Mouse (Mus musculus) megakaryocyte, adult 5-6 weeks (primary cell): ENCODE data around the gene Cant1. TPM values are rescaled to one million over a fixed set of nuclear protein-coding genes. Genes with fewer than 3 reads are reported as not detected.
"Not testable (repeated sequence)": the region's sequence is repeated elsewhere in the genome, so short reads cannot be mapped to it uniquely, and the experiment has no call there.

Experiments
- ATAC-seq: 2 replicates; pipeline ENCODE4 v1.8.0; 2016; ENCODE audit warnings: mild to moderate bottlenecking, inconsistent platforms; ENCODE audit not compliant: poor library complexity, severe bottlenecking
- total RNA-seq, 2 experiments: library from RNA; stranded (forward) in 1 of 2; stranded (reverse) in 1 of 2; fragments of 153-499, 151-499 nt in 1 of 2; fragments of 221-1000, 200-1000 nt in 1 of 2; gene quantifications; 2 replicates each; pipeline versions ENCODE4 v1.2.3 to v1.2.4; 2015 to 2017

The Cant1 gene
- total RNA-seq, 2 experiments from 2014 or later = 16.9 to 18.9 TPM

DNA sequence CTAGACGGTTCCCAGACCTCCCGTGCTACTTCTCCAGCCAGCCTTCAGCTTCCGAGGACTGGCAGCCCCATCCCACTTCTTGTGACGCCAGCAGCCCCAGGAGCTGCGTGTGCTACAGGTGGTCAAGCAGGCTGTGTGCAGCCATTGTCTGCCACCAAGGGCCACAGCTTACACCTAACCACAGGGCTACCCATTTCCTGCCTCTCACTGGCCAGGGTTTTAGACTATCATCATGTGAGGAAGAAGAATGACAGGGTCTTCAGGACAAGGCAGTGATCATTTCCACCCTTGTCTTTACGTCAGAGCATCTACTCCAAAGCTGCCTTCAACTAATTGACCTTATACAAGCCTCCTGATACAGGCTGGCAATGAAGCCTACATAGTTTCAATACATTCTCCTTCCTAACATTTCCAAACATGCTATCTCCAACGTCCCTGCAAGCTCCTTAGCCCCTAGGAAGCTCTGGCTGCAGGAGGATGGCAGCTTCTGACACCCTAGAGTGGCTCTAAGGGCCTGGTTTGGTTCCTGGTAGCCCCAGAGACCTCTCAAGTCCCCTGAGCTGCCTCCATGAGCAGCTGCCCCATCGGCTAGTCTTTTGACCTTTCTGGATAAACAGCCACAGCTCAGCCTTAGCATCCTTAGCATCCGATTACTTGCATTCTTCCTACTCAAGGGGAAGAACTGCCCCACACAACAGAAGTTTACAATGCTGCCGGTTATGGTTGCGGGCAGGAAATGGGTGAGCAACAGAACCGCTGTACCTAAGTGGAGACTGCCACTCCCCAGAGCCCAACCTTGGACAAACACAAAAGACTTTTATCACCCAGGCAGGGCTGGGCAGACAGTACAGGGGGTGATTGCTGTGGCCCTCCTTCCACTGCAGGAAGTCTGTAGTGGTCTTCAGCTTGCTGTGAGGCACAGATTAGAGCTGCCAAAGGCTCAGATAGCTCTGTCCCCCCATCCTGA, 9.5 kb downstream of the Cant1 start:
- ATAC-seq = no peak

DNA sequence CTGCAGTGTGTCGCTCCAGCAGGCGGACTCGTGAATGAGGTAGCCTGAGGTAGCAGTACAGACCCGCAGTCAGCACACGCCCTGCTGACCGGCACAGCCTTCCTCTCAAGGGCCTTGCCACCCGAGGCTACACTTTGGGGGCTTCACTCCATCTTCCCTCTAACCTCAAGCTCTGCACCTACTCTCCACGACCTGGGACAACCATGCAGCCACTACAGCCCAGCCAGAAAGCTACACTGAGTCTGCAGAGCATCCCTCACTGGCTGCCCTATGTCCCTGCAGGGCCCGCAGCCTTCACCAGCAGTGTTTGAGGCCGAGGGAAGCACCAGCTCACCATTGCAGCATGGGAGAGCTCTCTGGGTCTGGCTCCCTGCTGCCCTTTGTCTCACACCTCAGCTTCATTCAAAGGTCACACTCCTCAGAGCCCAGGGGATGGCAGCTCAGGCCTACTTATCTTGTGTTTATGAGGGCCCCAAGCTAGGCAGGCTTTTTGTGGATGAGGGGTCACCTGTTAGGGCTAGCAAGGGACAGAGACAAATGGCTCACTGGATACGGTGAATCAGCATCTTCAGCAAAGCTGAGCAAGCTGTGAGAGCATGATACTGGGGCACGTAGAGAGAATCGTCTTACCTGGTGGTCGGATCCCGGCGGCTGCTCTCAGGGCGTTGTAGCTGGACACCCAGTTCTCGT, 10.7 kb downstream of the Cant1 start:
- no peak for ATAC-seq

DNA sequence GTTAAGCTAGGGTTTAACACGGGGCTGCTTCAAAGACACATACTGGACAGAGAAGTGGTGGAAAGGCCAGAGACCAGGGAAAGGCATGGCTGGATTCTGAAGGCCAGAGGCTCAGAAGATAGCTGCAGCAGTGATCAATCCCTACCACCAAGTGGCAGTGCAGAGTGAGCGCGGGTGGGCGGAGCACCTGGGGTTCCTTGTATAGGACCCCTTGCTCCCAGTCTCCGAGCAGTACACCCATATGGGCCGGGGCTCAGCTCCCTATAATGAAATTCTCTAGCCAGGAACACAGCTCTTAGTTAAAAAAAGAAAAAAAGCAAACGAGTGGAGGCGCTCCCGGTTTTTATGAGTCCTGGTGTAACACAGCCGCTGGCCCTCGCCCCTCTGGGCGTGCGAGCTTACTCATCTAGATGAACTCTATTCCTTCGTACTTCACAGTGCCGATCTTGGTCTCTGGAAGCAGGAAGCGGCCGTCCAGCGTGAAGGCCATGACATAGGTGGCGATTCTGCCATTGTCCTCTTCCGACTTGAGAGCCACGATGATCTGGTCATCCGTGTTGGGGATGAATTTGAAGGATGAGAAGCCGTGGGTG, 11.5 kb downstream of the Cant1 start:
- no peak for ATAC-seq

DNA sequence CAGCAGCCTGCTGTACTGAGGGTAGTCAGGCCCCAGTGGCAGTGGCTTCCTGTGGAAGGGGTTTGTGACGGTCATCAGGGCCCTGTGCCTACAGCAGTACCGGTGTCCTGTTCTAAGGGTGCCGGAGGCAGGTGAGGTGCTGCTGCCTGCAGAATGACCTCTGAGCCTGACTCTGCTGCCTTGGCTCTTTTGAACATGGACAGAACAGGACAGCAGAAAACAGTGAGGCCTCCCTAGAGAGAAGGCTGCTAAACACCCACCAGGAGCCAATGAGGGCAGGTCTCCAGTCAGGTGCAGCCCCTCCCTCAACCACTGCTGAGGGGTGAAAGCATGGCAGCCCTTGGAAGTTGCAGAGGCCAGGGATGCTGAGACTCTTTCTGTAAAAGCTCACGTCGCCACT, 12.4 kb downstream of the Cant1 start:
- ATAC-seq = no peak

DNA sequence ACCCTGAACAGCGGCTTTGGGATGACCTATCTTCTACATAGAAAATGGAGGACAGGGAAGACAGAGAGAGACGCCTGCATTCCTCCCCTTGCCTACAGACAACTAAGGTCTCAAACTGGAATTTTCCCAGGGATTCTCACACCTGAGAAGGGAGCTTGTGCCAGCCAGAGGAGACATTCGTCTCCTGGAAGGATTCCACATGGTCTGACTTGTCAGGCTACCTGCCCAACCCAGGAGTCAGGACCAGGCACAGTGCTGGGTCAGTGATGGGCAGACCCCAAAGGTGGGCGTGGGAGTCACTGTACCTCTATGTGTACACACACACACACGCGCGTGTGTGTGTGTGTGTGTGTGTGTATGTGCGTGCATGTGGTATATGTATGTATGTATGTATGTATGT, 13.6 kb downstream of the Cant1 start:
- no peak for ATAC-seq

DNA sequence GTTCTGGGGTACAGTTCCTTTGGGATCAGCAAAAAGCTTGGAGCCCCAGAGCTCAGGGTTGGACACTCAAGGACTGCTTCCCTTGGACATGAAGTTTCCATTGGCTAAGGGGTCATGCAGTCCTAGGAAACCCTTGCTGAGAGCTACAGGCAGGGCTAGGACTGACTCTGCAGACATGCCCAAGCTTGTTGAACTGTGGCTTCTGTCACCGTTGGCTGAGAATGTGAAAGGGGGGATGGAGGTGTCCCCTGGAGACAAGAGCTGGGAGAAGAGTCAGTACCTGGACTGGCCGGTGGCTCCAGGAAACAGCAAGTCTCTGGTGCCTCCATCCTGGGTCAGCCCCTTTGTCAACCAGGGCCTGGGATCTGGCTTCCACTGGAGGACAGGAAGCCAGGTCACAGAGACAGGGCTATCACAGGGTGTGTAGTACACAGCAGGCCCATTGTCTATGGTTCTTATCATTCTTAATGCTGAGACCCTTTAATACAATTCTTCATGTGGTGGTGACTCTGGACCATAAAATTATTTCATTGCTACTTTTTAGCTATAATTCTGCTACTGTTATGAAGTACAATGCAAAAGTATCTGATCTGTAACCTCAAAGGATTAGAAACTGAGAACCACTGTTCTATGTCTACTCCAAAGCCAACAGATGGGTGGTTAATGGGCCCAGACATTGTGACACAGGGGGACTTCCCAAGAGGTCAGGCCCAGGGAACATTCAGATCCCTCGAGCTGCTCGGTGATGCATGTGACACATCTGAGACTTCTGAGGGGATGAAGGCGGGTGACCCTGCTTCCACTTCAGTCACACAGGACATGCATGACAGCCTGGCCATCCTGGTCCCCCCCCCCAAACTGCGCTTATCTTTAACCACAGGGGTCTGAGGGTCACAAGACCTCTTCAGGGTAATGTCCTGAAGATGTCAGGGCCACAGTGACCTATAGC, 14.7 kb downstream of the Cant1 start:
- no peak for ATAC-seq

DNA sequence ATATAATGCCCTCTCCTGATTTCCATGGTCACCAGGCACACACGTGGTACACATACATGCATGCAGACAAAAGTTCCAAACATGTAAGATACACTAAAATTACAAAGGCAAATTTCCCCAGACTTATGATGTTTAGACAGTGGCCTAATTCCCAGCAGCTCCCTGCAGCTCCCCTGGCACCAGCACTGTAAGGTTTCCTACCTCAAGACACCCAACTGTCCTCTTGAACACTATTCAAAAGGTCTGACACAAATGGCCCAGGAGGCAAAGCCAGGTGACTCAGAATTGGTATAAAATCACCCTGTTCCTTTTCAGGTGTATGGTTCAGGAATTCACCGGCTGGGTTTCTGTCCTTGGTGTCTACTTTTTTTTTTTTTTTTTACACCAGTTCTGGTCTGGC, 15.7 kb downstream of the Cant1 start:
- ATAC-seq = no peak

DNA sequence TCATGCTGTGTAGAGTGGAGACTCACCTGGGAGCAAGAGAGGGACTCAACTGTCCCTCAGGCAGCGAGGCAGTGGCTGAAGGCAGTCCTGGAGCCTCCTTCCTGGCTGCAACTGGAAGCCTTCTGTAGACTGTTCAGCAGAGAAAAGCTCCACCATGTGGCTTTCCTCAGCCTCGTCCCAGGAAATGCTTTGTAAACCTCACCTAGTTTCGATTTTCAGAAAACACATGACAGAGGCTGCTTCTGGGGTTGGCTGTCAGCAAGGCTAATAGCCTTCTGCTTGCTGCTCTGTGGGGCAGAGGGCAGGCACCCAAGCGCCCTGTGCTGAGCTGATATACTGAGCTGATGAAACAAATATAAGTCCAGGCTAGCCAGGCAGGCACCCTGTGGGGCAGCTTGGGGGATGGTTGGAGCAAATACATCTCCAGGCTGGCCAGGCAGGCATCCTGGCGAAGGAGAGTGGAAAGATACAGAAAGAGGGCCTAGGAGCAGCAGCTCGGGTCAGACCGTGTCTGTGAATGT, 17.1 kb downstream of the Cant1 start, which contains the start of gene Lgals3bp:
Lgals3bp (minus strand) TSS at position 333 of the 521 bp plus-strand sequence.
- peak; percentile 75 for ATAC-seq

DNA sequence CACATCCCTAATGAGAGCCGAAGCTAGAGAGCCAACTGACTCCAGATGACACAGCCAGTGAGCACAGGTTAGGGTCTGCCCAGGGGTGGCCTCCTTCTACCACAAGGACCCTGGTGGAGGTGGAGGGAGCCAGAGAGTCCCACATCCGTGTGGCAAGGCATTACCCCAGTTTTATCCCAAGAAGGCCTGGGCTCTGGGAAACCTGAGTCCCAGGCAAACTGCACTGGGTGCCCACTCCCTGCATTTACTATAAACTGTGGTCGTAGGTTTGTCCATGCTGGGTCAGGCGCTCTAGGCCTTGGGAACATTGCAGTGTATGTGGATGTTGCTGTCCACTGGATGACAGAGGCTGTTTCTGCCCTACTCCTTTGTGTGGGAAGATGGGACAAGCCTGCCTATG, 17.7 kb downstream of the Cant1 start:
- ATAC-seq = no peak

DNA sequence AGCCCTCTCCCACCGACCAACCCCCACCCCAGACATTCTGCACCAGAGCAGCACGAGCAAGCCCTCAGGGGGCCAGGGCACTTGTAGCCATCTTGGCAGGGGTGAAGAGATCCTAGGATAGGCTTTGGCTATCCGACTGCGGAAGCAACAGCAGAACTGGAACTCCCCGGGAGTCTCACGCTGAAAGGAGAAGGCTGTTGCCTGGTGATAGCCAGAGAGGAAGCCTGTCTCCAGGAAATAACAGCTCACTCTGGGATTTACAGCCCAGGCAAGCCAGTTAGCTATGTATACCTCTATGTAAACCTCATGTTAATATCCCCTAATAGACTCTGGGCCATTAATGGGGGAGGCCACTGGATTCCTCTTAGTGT, 18.3 kb downstream of the Cant1 start:
- peak; percentile 25; the same call in 1 of the 2 replicates for ATAC-seq

DNA sequence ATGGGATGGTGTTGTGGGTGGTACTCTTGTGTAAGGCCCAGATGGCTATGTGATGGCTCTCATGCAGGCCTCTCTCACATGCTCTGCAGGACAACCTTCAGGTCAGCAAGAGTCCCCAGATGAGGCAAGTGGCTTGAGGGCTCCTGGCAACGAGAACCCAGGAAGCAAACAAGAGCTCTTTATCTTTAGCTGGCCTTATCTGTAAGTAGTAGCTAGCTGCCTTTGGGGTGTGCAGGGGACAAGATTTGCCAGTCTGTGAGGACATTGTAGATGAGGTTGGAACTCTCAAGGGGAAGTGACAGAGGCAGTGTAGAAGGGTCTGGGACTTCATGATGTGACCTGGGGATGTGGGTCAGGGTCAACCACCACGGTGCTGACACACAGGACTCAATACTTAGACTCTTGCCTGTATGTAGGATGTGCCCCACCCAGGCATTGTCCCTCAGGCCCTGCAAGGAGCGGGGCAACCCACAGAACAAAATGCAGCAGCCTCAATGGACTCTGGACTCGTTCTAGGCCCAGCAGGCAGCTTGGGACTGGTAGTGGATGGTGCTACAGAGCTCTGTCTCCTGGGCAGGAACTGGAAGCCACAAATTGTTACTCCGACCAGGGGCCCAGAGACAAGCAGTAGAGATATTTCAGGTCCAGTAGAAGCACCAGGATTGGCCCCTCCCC, 18.9 kb downstream of the Cant1 start:
- ATAC-seq = peak; percentile 24; the same call in 1 of the 2 replicates

DNA sequence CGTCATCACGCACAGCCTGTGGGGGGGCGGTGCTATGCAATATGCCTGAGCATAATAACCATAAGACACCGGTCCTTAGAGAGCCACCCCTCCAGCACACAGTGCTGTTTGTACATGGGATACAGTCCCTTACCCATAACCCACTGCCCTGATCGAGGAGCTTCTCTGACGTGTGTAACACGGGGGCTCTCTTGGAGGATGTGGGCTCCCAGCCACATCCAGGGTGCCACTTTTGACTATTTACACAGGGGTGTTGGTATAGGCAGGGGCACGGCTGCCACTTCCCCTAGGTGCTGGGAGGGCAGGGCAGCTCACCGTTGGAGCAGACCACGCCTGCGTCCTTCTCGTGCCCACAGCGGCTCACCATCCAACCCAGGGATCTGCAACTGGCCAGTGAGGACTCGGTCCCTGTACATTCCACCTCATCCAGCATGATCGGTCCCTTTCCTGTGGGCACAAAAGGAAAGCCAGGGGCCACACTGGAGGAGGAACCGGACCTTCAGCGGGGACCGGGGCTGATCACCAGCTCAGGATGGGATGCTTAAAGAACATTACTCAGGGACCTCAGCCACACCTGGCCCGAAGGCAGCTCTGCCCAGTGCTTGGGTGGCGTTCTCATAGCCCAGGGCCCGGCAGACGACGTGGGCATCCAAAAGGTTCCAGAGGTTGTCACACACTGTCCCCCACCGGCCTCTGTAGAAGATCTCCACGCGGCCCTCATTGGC, 20.9 kb downstream of the Cant1 start:
- no peak for ATAC-seq

DNA sequence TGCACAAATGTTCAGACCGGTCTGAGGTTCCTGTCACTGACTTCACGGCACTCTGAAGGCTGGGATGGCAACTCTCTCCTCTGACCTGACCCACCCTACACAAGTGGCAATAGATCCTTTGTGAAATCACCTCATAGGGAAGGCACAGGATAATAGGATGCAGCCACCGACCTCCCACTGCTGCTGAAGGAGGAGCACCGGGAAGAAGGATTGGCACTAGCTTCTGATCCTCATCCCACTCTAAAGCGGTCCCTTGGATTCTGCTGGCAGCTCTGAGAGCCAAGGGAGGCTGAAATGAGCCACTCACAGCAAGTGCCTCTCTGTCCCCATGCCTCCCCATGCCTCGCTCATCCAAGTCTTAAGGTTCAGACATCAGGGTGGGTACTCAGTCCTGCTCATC, 24.3 kb downstream of the Cant1 start:
- ATAC-seq = no peak

DNA sequence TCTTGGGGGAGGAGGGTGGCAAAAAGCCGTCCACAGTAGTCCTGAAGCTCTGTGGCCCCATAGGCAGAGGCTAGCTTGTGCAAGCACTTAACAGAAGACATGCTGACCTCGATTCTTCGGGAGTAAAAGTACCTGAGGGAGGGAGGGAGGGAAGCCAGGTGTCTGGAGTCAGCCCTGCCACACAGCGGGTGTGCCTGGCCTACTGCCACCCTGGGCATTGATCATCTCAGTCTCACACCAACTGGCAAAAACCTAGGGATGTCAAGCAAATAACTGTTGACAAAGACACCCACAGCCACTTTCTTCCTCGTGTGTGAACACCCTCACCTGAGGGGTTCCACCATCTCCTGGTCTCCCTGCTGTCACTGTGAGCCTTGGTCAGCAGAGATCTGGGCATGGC, 24.9 kb downstream of the Cant1 start:
- ATAC-seq = no peak

DNA sequence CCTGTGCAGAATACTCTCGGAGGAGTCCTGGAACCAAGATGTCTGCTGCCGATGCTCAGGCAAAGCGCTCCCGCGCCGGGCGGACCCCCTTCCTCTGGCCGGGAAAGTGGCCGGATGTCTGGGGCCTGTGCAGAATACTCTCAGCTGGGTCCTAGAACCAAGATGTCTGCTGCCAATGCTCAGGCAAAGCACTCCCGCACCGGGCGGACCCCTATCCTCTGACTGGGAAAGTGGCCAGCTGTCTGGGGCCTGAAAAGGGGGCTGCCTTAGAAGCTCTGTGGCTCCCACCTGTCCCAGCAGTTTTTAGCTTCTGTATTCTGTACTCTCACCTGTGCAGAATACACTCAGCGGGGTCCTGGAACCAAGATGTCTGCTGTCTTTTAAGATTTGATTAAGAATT, 31.1 kb downstream of the Cant1 start:
- ATAC-seq = not testable (repeated sequence)

DNA sequence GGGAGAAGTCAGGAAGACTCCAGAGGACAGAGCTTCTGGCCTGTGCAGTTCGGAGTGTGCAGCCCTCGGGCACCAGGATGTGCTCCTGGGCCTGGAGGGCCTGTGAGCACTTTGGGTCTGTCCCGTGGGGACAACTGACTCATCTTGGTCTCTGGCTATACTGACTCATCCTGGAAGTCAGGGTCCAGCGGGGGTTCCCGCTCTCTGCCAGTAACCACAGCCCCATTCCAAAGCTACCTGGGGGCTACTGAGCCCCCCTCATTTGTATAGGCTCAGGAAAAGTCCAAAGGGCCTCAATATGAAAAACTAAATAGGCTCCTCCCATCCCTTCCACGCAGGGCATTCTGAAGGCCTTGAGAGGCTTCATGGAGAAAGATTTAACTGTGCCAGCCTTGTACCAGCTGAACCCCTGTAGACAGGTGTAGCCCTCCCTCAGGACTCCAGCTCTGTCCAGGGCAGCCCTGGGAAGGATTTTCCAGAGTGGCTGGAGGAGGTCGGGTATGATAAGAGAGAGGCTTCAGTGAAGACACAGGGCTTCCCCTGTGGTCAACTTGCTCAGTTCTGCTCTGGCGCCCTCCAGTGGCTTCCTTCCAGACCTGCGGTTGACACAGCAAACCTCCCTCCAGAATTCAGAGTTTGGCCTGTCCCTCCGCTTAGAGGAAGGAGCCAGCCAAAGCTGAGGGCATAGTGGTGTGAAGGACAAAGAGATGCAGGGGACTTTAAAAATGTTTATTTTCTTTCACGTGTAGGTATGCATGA, 39.5 kb downstream of the Cant1 start:
- ATAC-seq = peak; percentile 100

DNA sequence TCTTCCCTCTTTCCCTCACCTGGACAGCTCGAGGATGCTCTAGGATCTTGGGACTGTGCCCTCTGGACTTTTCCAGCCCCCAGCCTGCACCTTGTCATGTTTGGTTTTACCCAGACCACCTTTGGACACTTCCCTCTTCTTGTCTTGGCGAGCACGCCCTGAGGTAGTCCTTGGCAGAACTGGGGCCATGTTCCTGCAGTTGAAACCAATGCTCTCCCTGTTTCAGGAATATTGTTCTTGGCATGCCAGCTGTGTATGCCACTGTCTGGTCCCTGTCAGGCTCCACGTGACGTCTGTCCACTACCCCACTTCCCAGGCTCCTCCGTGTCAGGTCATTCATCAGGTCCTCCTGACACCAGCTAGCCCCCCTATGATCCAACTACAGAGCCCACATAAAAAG, 40.2 kb downstream of the Cant1 start:
- no peak for ATAC-seq

DNA sequence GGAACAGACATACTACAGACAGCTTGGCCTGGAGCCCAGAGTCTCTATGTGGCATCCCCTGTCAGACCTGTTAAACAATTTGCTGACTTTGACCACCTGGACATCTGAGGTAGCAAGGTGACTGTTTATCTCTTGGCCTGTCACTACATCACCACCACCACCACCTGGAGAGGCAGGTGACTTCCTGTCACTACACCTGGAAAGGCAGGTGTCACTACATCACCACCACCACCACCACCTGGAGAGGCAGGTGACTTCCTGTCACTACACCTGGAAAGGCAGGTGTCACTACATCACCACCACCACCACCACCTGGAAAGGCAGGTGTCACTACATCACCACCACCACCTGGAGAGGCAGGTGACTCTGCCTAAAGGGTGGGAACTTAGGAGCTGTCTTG, 42.6 kb downstream of the Cant1 start:
- not testable (repeated sequence) for ATAC-seq
